ENCODE assay signal across 29 mouse cellular contexts in genomic region chr9:56612798-56613183, GRCm38 (mm10).
A peak's percentile ranks its signal among the peaks of the same experiment; 100 is the strongest.
DNase-seq lines count a peak whose midpoint lies in the region; ATAC-seq and TF ChIP-seq lines count a peak whose summit lies in the region.
"Had no signal": no experiment of that assay in that cellular context is flagged by ENCODE, and none has a peak within 500 bp of the region (broad histone marks: within the 10 kb centered on the region; RNA-seq: fewer than 3 reads in every experiment).

No protein-coding gene starts in this region.

- WGBS in forebrain, embryonic 10.5 days: 72% methylated on average over 12 of the region's 12 CpGs
- WGBS in forebrain, embryonic 11.5 days: 64% methylated on average over 12 of the region's 12 CpGs
- WGBS in midbrain, embryonic 11.5 days: 72% methylated on average over 12 of the region's 12 CpGs
- WGBS in midbrain, postnatal 0 days: 67% methylated on average over 12 of the region's 12 CpGs
- WGBS in limb, embryonic 12.5 days: 15% methylated on average over 12 of the region's 12 CpGs

- H3K4me1 ChIP-seq in forebrain, embryonic 10.5 days: peaks cover 33% of the 10 kb centered on the region
- peaks cover 6% of the 10 kb centered on the region; the same call in 1 of the 2 replicates for H3K4me1 ChIP-seq in forebrain, embryonic 11.5 days (replicated peaks; ENCODE audit: control insufficient read depth, insufficient read depth, low read length)
- H3K4me1 ChIP-seq in midbrain, embryonic 11.5 days (ENCODE audit: control insufficient read depth, insufficient read depth, low read length): peaks cover 14% of the 10 kb centered on the region
- H3K4me1 ChIP-seq in midbrain, postnatal 0 days (ENCODE audit: insufficient read depth, low read length): peaks cover 9% of the 10 kb centered on the region; the same call in 1 of the 2 replicates
- H3K4me1 ChIP-seq in limb, embryonic 12.5 days (replicated peaks): peaks cover 34% of the 10 kb centered on the region
- H3K4me1 ChIP-seq: liver, embryonic 13.5 days had no signal

- no peak for TF ChIP-seq CTCF in midbrain, postnatal 0 days (IDR thresholded peaks at IDR 0.05)

- peaks cover 65% of the 10 kb centered on the region for H3K27me3 ChIP-seq in forebrain, embryonic 10.5 days (ENCODE audit: poor library complexity, severe bottlenecking)
- peaks cover 4% of the 10 kb centered on the region for H3K27me3 ChIP-seq in forebrain, embryonic 11.5 days (ENCODE audit: control insufficient read depth, insufficient read depth, low read length)
- H3K27me3 ChIP-seq in midbrain, embryonic 11.5 days (ENCODE audit: control insufficient read depth, insufficient read depth, low read length): no peaks in the 10 kb centered on the region; the same call in none of the 2 replicates
- H3K27me3 ChIP-seq in midbrain, postnatal 0 days (ENCODE audit: insufficient read depth, low read length): no peaks in the 10 kb centered on the region
- peaks cover 69% of the 10 kb centered on the region for H3K27me3 ChIP-seq in limb, embryonic 12.5 days
- H3K27me3 ChIP-seq: heart, embryonic 15.5 days; liver, embryonic 13.5 days; midbrain, embryonic 13.5 days had no signal

- no peaks in the 10 kb centered on the region for H3K36me3 ChIP-seq in forebrain, embryonic 10.5 days (replicated peaks)
- H3K36me3 ChIP-seq in forebrain, embryonic 11.5 days (ENCODE audit: control insufficient read depth, insufficient read depth, low read length): no peaks in the 10 kb centered on the region
- no peaks in the 10 kb centered on the region for H3K36me3 ChIP-seq in midbrain, embryonic 11.5 days (ENCODE audit: control insufficient read depth, insufficient read depth, low read length)
- H3K36me3 ChIP-seq in midbrain, postnatal 0 days (ENCODE audit: insufficient read depth, low read length): peaks cover 10% of the 10 kb centered on the region; the same call in 1 of the 2 replicates
- no peaks in the 10 kb centered on the region for H3K36me3 ChIP-seq in limb, embryonic 12.5 days
- H3K36me3 ChIP-seq: embryonic facial prominence, embryonic 13.5 days; forebrain, embryonic 12.5 days; G1E; heart, embryonic 15.5 days; liver, embryonic 13.5 days had no signal

- ATAC-seq in forebrain, embryonic 11.5 days (replicated peaks; ENCODE audit: low FRiP score): no peak
- no peak for ATAC-seq in midbrain, embryonic 11.5 days (ENCODE audit: low FRiP score)
- ATAC-seq in midbrain, postnatal 0 days (ENCODE audit: low FRiP score): no peak
- ATAC-seq in limb, embryonic 12.5 days (ENCODE audit: insufficient number of reproducible peaks, insufficient read depth, low FRiP score, low TSS enrichment, low read depth): no peak
- ATAC-seq in CD4-positive, CD25-positive, alpha-beta regulatory T cell, adult 4 months: no peak
- ATAC-seq: forebrain, postnatal 0 days; intestine, postnatal 0 days; lung, postnatal 0 days; midbrain, embryonic 13.5 days; Patski had no signal

- no peak for DNase-seq in forebrain, embryonic 10.5 days (ENCODE audit: extremely low spot score, low spot score)
- no peak for DNase-seq in forebrain, embryonic 11.5 days (ENCODE audit: low spot score)
- peak; percentile 28 for DNase-seq in midbrain, embryonic 11.5 days (ENCODE audit: low spot score, missing footprints)
- DNase-seq in midbrain, postnatal 0 days (ENCODE audit: low spot score): no peak
- peak; percentile 27 for DNase-seq in ES-CJ7 (ENCODE audit: low read depth, low spot score)
- DNase-seq: adrenal gland, postnatal 25 days; cerebellum, adult 18-20 months; forebrain, postnatal 0 days; gastrocnemius, adult 2 months; kidney, adult 9 months; kidney, postnatal 10 days; layer of hippocampus, adult 9-11 months; liver, embryonic 13.5 days; lung, adult 18-20 months; lung, postnatal 4 days; thymus, adult 2 months; thymus, postnatal 36 days had no signal

- H3K4me3 ChIP-seq in forebrain, embryonic 10.5 days: no peak overlapping the region
- H3K4me3 ChIP-seq in forebrain, embryonic 11.5 days (ENCODE audit: low read depth, low read length): no peak overlapping the region
- H3K4me3 ChIP-seq in midbrain, embryonic 11.5 days (ENCODE audit: low read depth, low read length): no peak overlapping the region
- H3K4me3 ChIP-seq in midbrain, postnatal 0 days (ENCODE audit: low read depth, low read length): no peak overlapping the region
- no peak overlapping the region for H3K4me3 ChIP-seq in limb, embryonic 12.5 days (replicated peaks)
- H3K4me3 ChIP-seq: embryonic facial prominence, embryonic 13.5 days; forebrain, embryonic 12.5 days; gastrocnemius, adult 2 months; heart, embryonic 15.5 days; liver, embryonic 13.5 days; megakaryocyte, embryonic 14.5 days; midbrain, embryonic 13.5 days had no signal

- H3K9me3 ChIP-seq in forebrain, embryonic 10.5 days: no peaks in the 10 kb centered on the region
- no peaks in the 10 kb centered on the region for H3K9me3 ChIP-seq in forebrain, embryonic 11.5 days (ENCODE audit: control insufficient read depth, low read length)
- no peaks in the 10 kb centered on the region for H3K9me3 ChIP-seq in midbrain, embryonic 11.5 days (ENCODE audit: control insufficient read depth, low read length)
- no peaks in the 10 kb centered on the region for H3K9me3 ChIP-seq in midbrain, postnatal 0 days (ENCODE audit: low read length)
- no peaks in the 10 kb centered on the region for H3K9me3 ChIP-seq in limb, embryonic 12.5 days
- H3K9me3 ChIP-seq: embryonic facial prominence, embryonic 13.5 days; forebrain, embryonic 12.5 days; G1E; heart, embryonic 15.5 days; liver, embryonic 13.5 days; megakaryocyte, embryonic 14.5 days; midbrain, embryonic 13.5 days had no signal

- no peak overlapping the region for H3K4me2 ChIP-seq in forebrain, embryonic 11.5 days (ENCODE audit: low read depth, low read length, severe bottlenecking)
- H3K4me2 ChIP-seq in midbrain, embryonic 11.5 days: no peak overlapping the region
- no peak overlapping the region for H3K4me2 ChIP-seq in midbrain, postnatal 0 days (ENCODE audit: low read depth, low read length, poor library complexity, severe bottlenecking)
- H3K4me2 ChIP-seq in limb, embryonic 12.5 days: peak overlapping the region; percentile 13; the same call in 1 of the 2 replicates
- H3K4me2 ChIP-seq: embryonic facial prominence, embryonic 13.5 days; forebrain, embryonic 12.5 days; heart, embryonic 15.5 days; hindbrain, embryonic 14.5 days; liver, embryonic 13.5 days; midbrain, embryonic 13.5 days had no signal

- H3K9ac ChIP-seq in forebrain, embryonic 11.5 days (ENCODE audit: low read length): no peak overlapping the region
- H3K9ac ChIP-seq in midbrain, embryonic 11.5 days (ENCODE audit: low read length): no peak overlapping the region
- no peak overlapping the region for H3K9ac ChIP-seq in midbrain, postnatal 0 days (replicated peaks; ENCODE audit: low read length, poor library complexity, severe bottlenecking)
- no peak overlapping the region for H3K9ac ChIP-seq in limb, embryonic 12.5 days (replicated peaks)
- H3K9ac ChIP-seq: embryonic facial prominence, embryonic 13.5 days; forebrain, embryonic 12.5 days; forebrain, postnatal 0 days; heart, embryonic 15.5 days; hindbrain, embryonic 14.5 days; liver, embryonic 13.5 days; midbrain, embryonic 13.5 days had no signal

- H3K27ac ChIP-seq in forebrain, embryonic 10.5 days: 0 out of 2 replicates have a peak overlapping the region, but pooled peaks have one; percentile 30
- no peak overlapping the region for H3K27ac ChIP-seq in forebrain, embryonic 11.5 days (ENCODE audit: low read depth, low read length)
- H3K27ac ChIP-seq in midbrain, embryonic 11.5 days (ENCODE audit: low read depth, low read length): no peak overlapping the region
- no peak overlapping the region for H3K27ac ChIP-seq in midbrain, postnatal 0 days (ENCODE audit: low read depth, low read length)
- H3K27ac ChIP-seq in limb, embryonic 12.5 days: no peak overlapping the region
- H3K27ac ChIP-seq: embryonic facial prominence, embryonic 13.5 days; forebrain, embryonic 12.5 days; gastrocnemius, adult 2 months; heart, embryonic 15.5 days; hindbrain, embryonic 14.5 days; liver, embryonic 13.5 days; midbrain, embryonic 13.5 days had no signal

Comparison
In these comparisons a context has a peak if more than half of its experiments do, and no peak if none do; other contexts are left out.
1. DNase-seq: peak in midbrain, embryonic 11.5 days (single experiment) and ES-CJ7 (single experiment); none in forebrain, embryonic 10.5 days (single experiment), forebrain, embryonic 11.5 days (single experiment) and midbrain, postnatal 0 days (single experiment).